Mouse (Mus musculus) neural tube, embryonic 13.5 days (tissue): ENCODE data around the gene Atp4b. TPM values are rescaled to one million over a fixed set of nuclear protein-coding genes. Genes with fewer than 3 reads are reported as not detected.

ENCODE experiments used
- ATAC-seq: fragments of 200-750 bp; cut with Nextera tagmentation; 2 replicates; pipeline ENCODE4 v1.8.0; 2017; ENCODE audit warnings: low read depth, mild to moderate bottlenecking, moderate TSS enrichment, moderate library complexity
- H3K27ac ChIP-seq: fragments of 300-500 bp; sonication (generic); replicated peaks from 2 replicates; pipeline ENCODE4 v1.5.1; 2015; ENCODE audit warnings: moderate library complexity, mild to moderate bottlenecking, inconsistent platforms
- H3K27me3 ChIP-seq: fragments of 300-500 bp; sonication (generic); 2 replicates; pipeline ENCODE4 v1.6.1; 2015; ENCODE audit warnings: mild to moderate bottlenecking, inconsistent platforms
- H3K36me3 ChIP-seq: fragments of 300-500 bp; sonication (generic); 2 replicates; pipeline ENCODE4 v1.6.1; 2015; ENCODE audit warnings: mild to moderate bottlenecking, inconsistent platforms
- H3K4me1 ChIP-seq: fragments of 300-500 bp; sonication (generic); replicated peaks from 2 replicates; pipeline ENCODE4 v1.6.1; 2015; ENCODE audit warnings: inconsistent platforms
- H3K4me2 ChIP-seq: fragments of 300-500 bp; sonication (generic); 2 replicates; pipeline ENCODE4 v1.6.1; 2015; ENCODE audit warnings: inconsistent platforms, mild to moderate bottlenecking, moderate library complexity
- H3K4me3 ChIP-seq: fragments of 300-500 bp; sonication (generic); 2 replicates; pipeline ENCODE4 v1.5.1; 2015; ENCODE audit warnings: mild to moderate bottlenecking, inconsistent platforms
- H3K9ac ChIP-seq: fragments of 300-500 bp; sonication (generic); 2 replicates; pipeline ENCODE4 v1.6.1; 2015; ENCODE audit warnings: moderate library complexity, mild to moderate bottlenecking, inconsistent platforms
- H3K9me3 ChIP-seq: fragments of 300-500 bp; sonication (generic); 2 replicates; pipeline ENCODE4 v1.6.1; 2016; ENCODE audit warnings: inconsistent platforms
- WGBS: fragments of 180-500 bp; shearing (Covaris S2); methylation state at CpG from one replicate; pipeline ENCODE4 v1.1.7; 2015; 5-methylcytosine and 5-hydroxymethylcytosine counted together
- polyA plus RNA-seq: library from polyadenylated mRNA; unstranded; fragments of >200 nt; fragmentation: Nextera tagmentation; extraction: Ambion mirVana; gene quantifications from 2 replicates; pipeline ENCODE4 v1.2.1, GENCODE M21; 2015

Atp4b gene
- polyA plus RNA-seq, 1 experiment from 2014 or later = not detected

DNA sequence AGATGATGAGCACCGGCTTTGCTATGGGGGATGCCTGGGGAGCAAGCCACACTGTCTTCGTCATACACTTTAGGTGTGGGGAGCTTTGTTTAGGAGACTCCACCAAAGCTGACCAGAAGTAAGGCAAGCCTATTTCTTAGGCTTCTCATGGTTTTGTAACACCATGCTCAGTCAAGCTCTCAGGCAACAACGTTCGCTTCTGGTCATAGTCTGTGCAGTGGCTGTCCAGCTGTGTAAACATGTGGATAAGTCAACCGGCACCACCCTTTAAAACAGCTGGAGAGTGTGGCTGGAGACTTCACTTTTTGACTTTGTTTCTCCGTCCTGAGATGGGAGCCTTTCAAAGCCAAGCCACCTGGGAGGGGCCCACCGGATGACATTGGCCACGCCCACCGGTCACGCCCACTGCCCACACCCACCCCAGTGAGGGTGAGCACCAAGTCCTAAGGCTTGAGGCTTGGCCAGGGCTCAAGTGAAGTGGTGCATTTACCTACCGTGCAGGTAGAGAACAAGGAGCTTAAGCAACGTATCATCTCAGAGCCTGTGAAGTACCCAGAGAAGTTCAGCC is 17.3 kb upstream of the Atp4b start:
- H3K4me2 ChIP-seq = no peak overlapping the region
- no peaks in the 10 kb centered on the region for H3K9me3 ChIP-seq
- H3K4me3 ChIP-seq = no peak overlapping the region
- no peak for ATAC-seq
- WGBS = 61% methylated on average over 12 of the region's 12 CpGs
- no peaks in the 10 kb centered on the region for H3K27me3 ChIP-seq
- H3K27ac ChIP-seq = no peak overlapping the region
- no peaks in the 10 kb centered on the region for H3K4me1 ChIP-seq
- no peaks in the 10 kb centered on the region for H3K36me3 ChIP-seq
- no peak overlapping the region for H3K9ac ChIP-seq

GRCm38 (mm10) chr8:13412891-13413558 is 16.4 kb upstream of the Atp4b start:
- Histone ChIP-seq H3K9ac (no peak overlapping the region), H3K27me3 (no peaks in the 10 kb centered on the region), H3K4me3 (no peak overlapping the region), H3K36me3 (no peaks in the 10 kb centered on the region), H3K9me3 (no peaks in the 10 kb centered on the region), H3K4me1 (no peaks in the 10 kb centered on the region), H3K4me2 (no peak overlapping the region), H3K27ac (no peak overlapping the region)
- 64% methylated on average over 13 of the region's 13 CpGs for WGBS
- 0 out of 2 replicates have a peak, but pooled peaks have one; percentile 23 for ATAC-seq

GRCm38 (mm10) chr8:13411597-13411996 is 15.0 kb upstream of the Atp4b start:
- Histone ChIP-seq H3K36me3 (no peaks in the 10 kb centered on the region), H3K9ac (no peak overlapping the region), H3K4me3 (no peak overlapping the region), H3K27me3 (no peaks in the 10 kb centered on the region), H3K4me1 (no peaks in the 10 kb centered on the region), H3K9me3 (no peaks in the 10 kb centered on the region), H3K4me2 (no peak overlapping the region), H3K27ac (no peak overlapping the region)
- 26% methylated on average over 6 of the region's 6 CpGs for WGBS
- ATAC-seq = peak; percentile 45; the same call in 1 of the 2 replicates

- H3K9me3 ChIP-seq = no peaks in the 10 kb centered on the region
- no peak overlapping the region for H3K9ac ChIP-seq
- no peaks in the 10 kb centered on the region for H3K4me1 ChIP-seq
- no peak overlapping the region for H3K27ac ChIP-seq
- no peak overlapping the region for H3K4me3 ChIP-seq
- ATAC-seq = no peak
- H3K36me3 ChIP-seq = no peaks in the 10 kb centered on the region
- no peaks in the 10 kb centered on the region for H3K27me3 ChIP-seq
- WGBS = 75% methylated on average over 5 of the region's 5 CpGs
- no peak overlapping the region for H3K4me2 ChIP-seq
Observed at GRCm38 (mm10) chr8:13406011-13406410, 9.4 kb upstream of the Atp4b start.

GRCm38 (mm10) chr8:13404666-13405131 is 8.1 kb upstream of the Atp4b start, which contains the start of gene Grk1:
Gene Grk1 (plus strand): TSS chr8:13405081.
- Histone ChIP-seq H3K4me3 (no peak within 1 kb of the TSS), H3K9ac (no peak within 1 kb of the TSS), H3K27me3 (no peaks in the 10 kb centered on the region), H3K4me2 (no peak within 1 kb of the TSS), H3K27ac (no peak within 1 kb of the TSS), H3K36me3 (no peaks in the 10 kb centered on the region), H3K4me1 (no peaks in the 10 kb centered on the region), H3K9me3 (no peaks in the 10 kb centered on the region)
- no peak for ATAC-seq
- 83% methylated on average over 5 of the region's 5 CpGs for WGBS

- ATAC-seq = no peak
- no peaks in the 10 kb centered on the region for H3K9me3 ChIP-seq
- H3K4me3 ChIP-seq = no peak overlapping the region
- no peak overlapping the region for H3K4me2 ChIP-seq
- H3K4me1 ChIP-seq = no peaks in the 10 kb centered on the region
- no peak overlapping the region for H3K9ac ChIP-seq
- H3K36me3 ChIP-seq = no peaks in the 10 kb centered on the region
- no peaks in the 10 kb centered on the region for H3K27me3 ChIP-seq
- no peak overlapping the region for H3K27ac ChIP-seq
- WGBS = 77% methylated on average over 6 of the region's 6 CpGs
Observed at GRCm38 (mm10) chr8:13403517-13403916, 6.9 kb upstream of the Atp4b start.

DNA sequence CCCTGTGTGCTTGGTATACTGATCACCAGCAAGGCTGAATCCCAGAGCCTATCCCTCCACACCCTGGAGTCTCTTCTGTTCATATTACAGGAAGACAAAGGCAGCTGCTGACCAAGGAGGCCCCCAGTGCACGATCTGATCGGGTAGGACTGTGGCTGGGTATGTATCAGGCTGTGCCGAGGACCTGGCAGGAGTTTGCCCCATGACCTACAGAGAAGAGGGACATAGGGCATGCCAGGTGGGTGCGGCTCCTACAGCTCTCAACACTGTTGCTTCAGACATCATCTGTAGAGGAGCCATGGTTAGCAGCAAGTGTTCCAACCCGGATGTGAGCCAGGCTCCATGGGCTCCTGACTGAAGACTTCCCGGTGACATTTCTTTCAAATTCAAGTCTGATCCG is 2.8 kb downstream of the Atp4b start:
- Histone ChIP-seq H3K27ac (no peak overlapping the region), H3K4me1 (no peaks in the 10 kb centered on the region), H3K9ac (no peak overlapping the region), H3K9me3 (no peaks in the 10 kb centered on the region), H3K4me2 (no peak overlapping the region), H3K27me3 (no peaks in the 10 kb centered on the region), H3K4me3 (no peak overlapping the region), H3K36me3 (no peaks in the 10 kb centered on the region)
- WGBS = 89% methylated on average over 7 of the region's 7 CpGs
- no peak for ATAC-seq

- Histone ChIP-seq H3K4me2 (no peak overlapping the region), H3K27ac (no peak overlapping the region), H3K4me1 (no peaks in the 10 kb centered on the region), H3K9me3 (no peaks in the 10 kb centered on the region), H3K36me3 (no peaks in the 10 kb centered on the region), H3K9ac (no peak overlapping the region), H3K27me3 (no peaks in the 10 kb centered on the region), H3K4me3 (no peak overlapping the region)
- 86% methylated on average over 2 of the region's 2 CpGs for WGBS
- ATAC-seq = no peak
Observed at GRCm38 (mm10) chr8:13388744-13389143, 7.9 kb downstream of the Atp4b start.

DNA sequence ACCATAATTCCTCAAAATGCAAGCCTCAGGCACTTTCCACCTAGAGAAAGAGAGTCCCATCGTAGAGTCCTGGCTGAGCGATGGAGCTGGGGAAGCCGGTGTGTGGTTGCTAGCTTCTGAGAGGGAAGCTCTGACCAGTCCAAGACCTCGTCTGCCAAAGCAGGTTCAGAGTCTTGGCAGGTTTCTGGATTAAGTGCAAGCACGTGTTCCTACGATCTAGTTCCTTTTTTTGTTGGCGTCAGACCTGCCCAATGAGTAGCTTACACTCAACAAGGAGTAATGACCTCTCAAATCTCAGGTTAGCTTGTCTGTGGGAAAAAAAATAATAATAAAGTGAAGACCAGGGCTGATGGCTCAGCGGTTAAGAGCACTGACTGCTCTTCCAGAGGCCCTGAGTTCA is 8.9 kb downstream of the Atp4b start:
- Histone ChIP-seq H3K36me3 (no peaks in the 10 kb centered on the region), H3K4me3 (no peak overlapping the region), H3K27ac (no peak overlapping the region), H3K9ac (no peak overlapping the region), H3K4me2 (no peak overlapping the region), H3K9me3 (no peaks in the 10 kb centered on the region), H3K4me1 (no peaks in the 10 kb centered on the region), H3K27me3 (no peaks in the 10 kb centered on the region)
- ATAC-seq = no peak
- WGBS = 89% methylated on average over 8 of the region's 8 CpGs

DNA sequence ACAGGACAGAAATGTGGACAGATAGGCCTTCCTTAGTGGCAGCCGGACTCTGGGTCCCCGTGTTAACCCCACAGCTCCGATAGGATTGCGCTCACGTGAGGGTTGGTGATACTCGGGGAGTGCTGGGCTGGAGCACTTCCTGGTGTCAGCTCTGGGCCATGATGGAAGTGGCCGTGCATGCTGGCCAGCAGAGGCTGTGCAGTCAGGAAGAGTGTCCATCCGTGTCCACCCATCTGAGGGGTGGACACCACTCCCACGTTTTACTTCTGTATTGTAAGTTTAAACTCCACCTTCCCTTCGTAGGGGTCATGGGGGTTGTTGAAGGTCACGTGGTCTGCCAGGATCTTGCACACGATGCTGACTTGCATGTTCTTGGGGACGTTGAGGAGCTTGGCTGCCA is 10.3 kb downstream of the Atp4b start:
- H3K4me2 ChIP-seq = no peak overlapping the region
- 81% methylated on average over 13 of the region's 13 CpGs for WGBS
- H3K9me3 ChIP-seq = no peaks in the 10 kb centered on the region
- no peak overlapping the region for H3K27ac ChIP-seq
- ATAC-seq = no peak
- no peak overlapping the region for H3K9ac ChIP-seq
- no peaks in the 10 kb centered on the region for H3K4me1 ChIP-seq
- no peaks in the 10 kb centered on the region for H3K36me3 ChIP-seq
- H3K4me3 ChIP-seq = no peak overlapping the region
- H3K27me3 ChIP-seq = no peaks in the 10 kb centered on the region

DNA sequence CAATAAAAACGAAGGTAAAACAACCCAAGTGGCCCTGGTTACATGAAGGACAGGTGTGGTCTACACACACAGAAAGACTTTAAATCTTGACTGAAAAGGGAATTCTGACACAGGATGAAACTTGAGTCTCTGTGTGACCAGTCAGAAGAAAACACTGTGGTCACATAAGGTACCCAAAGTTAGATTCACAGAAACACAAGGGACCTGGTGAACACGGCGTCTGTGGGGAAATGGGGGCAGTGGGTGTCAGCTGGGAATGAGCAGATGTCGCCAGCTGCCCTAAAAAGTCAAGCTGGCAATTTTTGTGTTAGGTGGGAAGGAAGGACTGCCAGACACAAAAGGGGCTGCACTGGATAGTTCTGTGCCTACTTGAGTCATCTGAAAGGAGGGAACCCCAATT is 13.6 kb downstream of the Atp4b start:
- Histone ChIP-seq H3K4me3 (no peak overlapping the region), H3K4me2 (no peak overlapping the region), H3K9ac (no peak overlapping the region), H3K4me1 (no peaks in the 10 kb centered on the region), H3K9me3 (no peaks in the 10 kb centered on the region), H3K27me3 (no peaks in the 10 kb centered on the region), H3K36me3 (peaks cover 23% of the 10 kb centered on the region), H3K27ac (no peak overlapping the region)
- ATAC-seq = no peak
- 94% methylated on average over 4 of the region's 4 CpGs for WGBS

DNA sequence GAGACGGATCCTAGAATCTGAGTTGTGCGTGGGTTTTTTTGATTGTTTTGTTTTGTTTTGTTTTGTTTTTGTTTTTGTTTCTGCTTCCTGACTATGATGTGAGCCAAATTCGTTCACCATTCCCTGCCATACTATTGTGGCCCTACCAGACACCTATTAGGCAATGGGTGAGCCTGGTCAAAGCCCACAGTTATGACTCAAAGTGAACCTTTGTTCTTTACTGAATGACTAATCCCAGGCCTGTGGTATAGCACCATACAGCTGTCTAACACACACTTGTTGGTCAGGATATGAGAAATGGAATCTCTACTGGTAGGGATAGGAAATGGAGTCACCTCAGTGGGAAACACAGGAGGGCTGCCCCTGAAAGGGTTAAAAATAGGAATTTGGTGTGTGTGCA is 14.1 kb downstream of the Atp4b start:
- Histone ChIP-seq H3K4me3 (no peak overlapping the region), H3K4me2 (no peak overlapping the region), H3K36me3 (peaks cover 25% of the 10 kb centered on the region), H3K27ac (no peak overlapping the region), H3K9ac (no peak overlapping the region), H3K27me3 (no peaks in the 10 kb centered on the region), H3K4me1 (no peaks in the 10 kb centered on the region), H3K9me3 (no peaks in the 10 kb centered on the region)
- ATAC-seq = no peak
- 89% methylated on average over 3 of the region's 3 CpGs for WGBS

DNA sequence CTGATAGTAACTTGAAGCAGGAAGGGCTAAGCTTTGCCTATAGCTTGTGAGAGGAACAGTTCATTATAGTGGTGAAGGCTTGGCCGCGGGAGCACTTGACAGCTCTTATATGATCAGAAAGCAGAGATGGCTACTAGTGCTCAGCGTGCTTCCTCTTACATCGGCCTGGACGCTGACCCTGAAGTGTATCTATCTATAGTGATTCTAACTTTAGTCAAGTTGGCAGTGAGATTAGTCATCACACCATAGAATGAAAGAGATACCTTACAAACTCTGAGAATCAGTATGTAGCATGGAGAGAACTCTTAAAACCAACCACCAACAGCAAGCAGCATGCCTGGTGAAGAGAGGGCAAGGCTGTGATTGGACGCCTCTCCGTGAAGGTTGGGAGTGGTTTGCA is 15.0 kb downstream of the Atp4b start:
- no peak overlapping the region for H3K27ac ChIP-seq
- H3K4me1 ChIP-seq = no peaks in the 10 kb centered on the region
- no peaks in the 10 kb centered on the region for H3K9me3 ChIP-seq
- H3K4me3 ChIP-seq = no peak overlapping the region
- H3K4me2 ChIP-seq = no peak overlapping the region
- H3K36me3 ChIP-seq = peaks cover 28% of the 10 kb centered on the region
- no peak overlapping the region for H3K9ac ChIP-seq
- ATAC-seq = no peak
- WGBS = 87% methylated on average over 7 of the region's 7 CpGs
- H3K27me3 ChIP-seq = no peaks in the 10 kb centered on the region
